Mouse (Mus musculus): ENCODE results near the gene Per2. TPM values are rescaled to one million over a fixed set of nuclear protein-coding genes. Genes with fewer than 3 reads are reported as not detected.
A peak's percentile ranks its signal among the peaks of the same experiment; 100 is the strongest.

Gene Per2
- polyA plus RNA-seq, 1 experiment from 2014 or later: 6.8 TPM

- Histone ChIP-seq H3K9me3 (ENCODE audit: control insufficient read depth, low read length) (no peaks in the 10 kb centered on the region), H3K4me2 (no peak overlapping the region), H3K27me3 (replicated peaks; ENCODE audit: control insufficient read depth, insufficient read depth, low read length) (no peaks in the 10 kb centered on the region), H3K4me3 (ENCODE audit: low read depth, low read length) (no peak overlapping the region), H3K27ac (ENCODE audit: low read depth, low read length) (no peak overlapping the region), H3K4me1 (replicated peaks; ENCODE audit: control insufficient read depth, insufficient read depth, low read length) (no peaks in the 10 kb centered on the region), H3K36me3 (ENCODE audit: control insufficient read depth, insufficient read depth, low read length) (peaks cover 5% of the 10 kb centered on the region; the same call in 1 of the 2 replicates), H3K9ac (ENCODE audit: low read depth, low read length) (no peak overlapping the region)
- DNase-seq (ENCODE audit: low spot score) (no peak), ATAC-seq (replicated peaks; ENCODE audit: low FRiP score) (no peak)
- 76% methylated on average over 6 of the region's 6 CpGs for WGBS
These were observed 22.6 kb downstream of the Per2 start for GRCm38 (mm10) chr1:91436380-91437082.

- Histone ChIP-seq H3K9ac (ENCODE audit: low read depth, low read length) (no peak overlapping the region), H3K36me3 (ENCODE audit: control insufficient read depth, insufficient read depth, low read length) (peaks cover 5% of the 10 kb centered on the region; the same call in 1 of the 2 replicates), H3K4me2 (no peak overlapping the region), H3K4me3 (ENCODE audit: low read depth, low read length) (no peak overlapping the region), H3K27me3 (replicated peaks; ENCODE audit: control insufficient read depth, insufficient read depth, low read length) (no peaks in the 10 kb centered on the region), H3K27ac (ENCODE audit: low read depth, low read length) (no peak overlapping the region), H3K9me3 (ENCODE audit: control insufficient read depth, low read length) (no peaks in the 10 kb centered on the region), H3K4me1 (replicated peaks; ENCODE audit: control insufficient read depth, insufficient read depth, low read length) (no peaks in the 10 kb centered on the region)
- 83% methylated on average over 13 of the region's 13 CpGs for WGBS
- no peak for ATAC-seq (replicated peaks; ENCODE audit: low FRiP score)
- no peak for DNase-seq (ENCODE audit: low spot score)
These were observed 23.5 kb downstream of the Per2 start for GRCm38 (mm10) chr1:91435606-91436130.

GRCm38 (mm10) chr1:91434905-91435304, 24.2 kb downstream of the Per2 start:
- ATAC-seq (replicated peaks; ENCODE audit: low FRiP score): no peak
- H3K9me3 ChIP-seq (ENCODE audit: control insufficient read depth, low read length): no peaks in the 10 kb centered on the region
- peaks cover 2% of the 10 kb centered on the region; the same call in 1 of the 2 replicates for H3K36me3 ChIP-seq (ENCODE audit: control insufficient read depth, insufficient read depth, low read length)
- no peak overlapping the region for H3K27ac ChIP-seq (ENCODE audit: low read depth, low read length)
- 92% methylated on average over 8 of the region's 8 CpGs for whole genome bisulfite sequencing
- H3K4me2 ChIP-seq: no peak overlapping the region
- no peaks in the 10 kb centered on the region for H3K4me1 ChIP-seq (replicated peaks; ENCODE audit: control insufficient read depth, insufficient read depth, low read length)
- H3K9ac ChIP-seq (ENCODE audit: low read depth, low read length): no peak overlapping the region
- H3K27me3 ChIP-seq (replicated peaks; ENCODE audit: control insufficient read depth, insufficient read depth, low read length): no peaks in the 10 kb centered on the region
- no peak for DNase-seq (ENCODE audit: low spot score)
- H3K4me3 ChIP-seq (ENCODE audit: low read depth, low read length): no peak overlapping the region

- no peaks in the 10 kb centered on the region for H3K27me3 ChIP-seq (replicated peaks; ENCODE audit: control insufficient read depth, insufficient read depth, low read length)
- H3K27ac ChIP-seq (ENCODE audit: low read depth, low read length): no peak overlapping the region
- no peaks in the 10 kb centered on the region for H3K9me3 ChIP-seq (ENCODE audit: control insufficient read depth, low read length)
- no peak for DNase-seq (ENCODE audit: low spot score)
- peaks cover 2% of the 10 kb centered on the region; the same call in 1 of the 2 replicates for H3K36me3 ChIP-seq (ENCODE audit: control insufficient read depth, insufficient read depth, low read length)
- WGBS: 70% methylated on average over 7 of the region's 7 CpGs
- no peaks in the 10 kb centered on the region for H3K4me1 ChIP-seq (replicated peaks; ENCODE audit: control insufficient read depth, insufficient read depth, low read length)
- no peak overlapping the region for H3K9ac ChIP-seq (ENCODE audit: low read depth, low read length)
- H3K4me2 ChIP-seq: no peak overlapping the region
- H3K4me3 ChIP-seq (ENCODE audit: low read depth, low read length): no peak overlapping the region
- ATAC-seq (replicated peaks; ENCODE audit: low FRiP score): no peak
These were observed 28.4 kb downstream of the Per2 start for GRCm38 (mm10) chr1:91430761-91431160.

GRCm38 (mm10) chr1:91429212-91429611, 29.9 kb downstream of the Per2 start:
- ATAC-seq (replicated peaks; ENCODE audit: low FRiP score) (no peak), DNase-seq (ENCODE audit: low spot score) (no peak)
- Histone ChIP-seq H3K9ac (ENCODE audit: low read depth, low read length) (no peak overlapping the region), H3K4me2 (no peak overlapping the region), H3K27ac (ENCODE audit: low read depth, low read length) (no peak overlapping the region), H3K9me3 (ENCODE audit: control insufficient read depth, low read length) (no peaks in the 10 kb centered on the region), H3K4me3 (ENCODE audit: low read depth, low read length) (no peak overlapping the region), H3K36me3 (ENCODE audit: control insufficient read depth, insufficient read depth, low read length) (no peaks in the 10 kb centered on the region), H3K4me1 (replicated peaks; ENCODE audit: control insufficient read depth, insufficient read depth, low read length) (no peaks in the 10 kb centered on the region), H3K27me3 (replicated peaks; ENCODE audit: control insufficient read depth, insufficient read depth, low read length) (no peaks in the 10 kb centered on the region)
- 92% methylated on average over 10 of the region's 10 CpGs for WGBS

GRCm38 (mm10) chr1:91428614-91429013, 30.5 kb downstream of the Per2 start:
- DNase-seq (ENCODE audit: low spot score) (no peak), ATAC-seq (replicated peaks; ENCODE audit: low FRiP score) (0 out of 2 replicates have a peak, but pooled peaks have one; percentile 53)
- Histone ChIP-seq H3K4me1 (replicated peaks; ENCODE audit: control insufficient read depth, insufficient read depth, low read length) (no peaks in the 10 kb centered on the region), H3K9me3 (ENCODE audit: control insufficient read depth, low read length) (no peaks in the 10 kb centered on the region), H3K4me2 (no peak overlapping the region), H3K9ac (ENCODE audit: low read depth, low read length) (no peak overlapping the region), H3K36me3 (ENCODE audit: control insufficient read depth, insufficient read depth, low read length) (no peaks in the 10 kb centered on the region), H3K4me3 (ENCODE audit: low read depth, low read length) (no peak overlapping the region), H3K27ac (ENCODE audit: low read depth, low read length) (no peak overlapping the region), H3K27me3 (replicated peaks; ENCODE audit: control insufficient read depth, insufficient read depth, low read length) (no peaks in the 10 kb centered on the region)
- 48% methylated on average over 4 of the region's 4 CpGs for WGBS

GRCm38 (mm10) chr1:91426397-91426796, 32.7 kb downstream of the Per2 start:
- no peak overlapping the region for H3K4me3 ChIP-seq (ENCODE audit: low read depth, low read length)
- no peak overlapping the region for H3K9ac ChIP-seq (ENCODE audit: low read depth, low read length)
- no peaks in the 10 kb centered on the region for H3K36me3 ChIP-seq (ENCODE audit: control insufficient read depth, insufficient read depth, low read length)
- H3K27me3 ChIP-seq (replicated peaks; ENCODE audit: control insufficient read depth, insufficient read depth, low read length): no peaks in the 10 kb centered on the region
- DNase-seq (ENCODE audit: low spot score) (no peak), ATAC-seq (replicated peaks; ENCODE audit: low FRiP score) (no peak)
- H3K4me1 ChIP-seq (replicated peaks; ENCODE audit: control insufficient read depth, insufficient read depth, low read length): no peaks in the 10 kb centered on the region
- no peak overlapping the region for H3K27ac ChIP-seq (ENCODE audit: low read depth, low read length)
- WGBS: 73% methylated on average over 9 of the region's 9 CpGs
- H3K4me2 ChIP-seq: no peak overlapping the region
- H3K9me3 ChIP-seq (ENCODE audit: control insufficient read depth, low read length): no peaks in the 10 kb centered on the region

GRCm38 (mm10) chr1:91420601-91421065, 38.5 kb downstream of the Per2 start:
- H3K27me3 ChIP-seq (replicated peaks; ENCODE audit: control insufficient read depth, insufficient read depth, low read length): no peaks in the 10 kb centered on the region
- 90% methylated on average over 8 of the region's 8 CpGs for WGBS
- ATAC-seq (replicated peaks; ENCODE audit: low FRiP score) (no peak), DNase-seq (ENCODE audit: low spot score) (no peak)
- no peaks in the 10 kb centered on the region for H3K4me1 ChIP-seq (replicated peaks; ENCODE audit: control insufficient read depth, insufficient read depth, low read length)
- H3K4me2 ChIP-seq: no peak overlapping the region
- H3K36me3 ChIP-seq (ENCODE audit: control insufficient read depth, insufficient read depth, low read length): no peaks in the 10 kb centered on the region; the same call in 1 of the 2 replicates
- H3K27ac ChIP-seq (ENCODE audit: low read depth, low read length): no peak overlapping the region
- H3K4me3 ChIP-seq (ENCODE audit: low read depth, low read length): no peak overlapping the region
- H3K9ac ChIP-seq (ENCODE audit: low read depth, low read length): no peak overlapping the region
- H3K9me3 ChIP-seq (ENCODE audit: control insufficient read depth, low read length): no peaks in the 10 kb centered on the region
